Mouse (Mus musculus): ENCODE measurements around the gene Opcml. TPM values are rescaled to one million over a fixed set of nuclear protein-coding genes. Genes with fewer than 3 reads are reported as not detected.

The Opcml gene
- 1 to 10 TPM in 1 of 2 experiments, under 1 TPM in 1; 0.04 to 1.3 TPM for polyA plus RNA-seq (2017; shearing (Covaris generic))

GRCm38 (mm10) chr9:27790725-27791638 lies at the start of gene Opcml:
Gene Opcml (plus strand): TSS chr9:27790775.

All from activated CD4-positive, CD25-positive, alpha-beta regulatory T cell (primary cell).